8 mouse cellular contexts compared by ENCODE assay signal in genomic region chr4:133671184-133671880, GRCm38 (mm10). TPM values are rescaled to one million over a fixed set of nuclear protein-coding genes. Genes with fewer than 3 reads are reported as not detected.
A peak's percentile ranks its signal among the peaks of the same experiment; 100 is the strongest.
DNase-seq lines count a peak whose midpoint lies in the region; ATAC-seq and TF ChIP-seq lines count a peak whose summit lies in the region.

No protein-coding gene starts in this region.

- TF ChIP-seq CTCF in ES-Bruce4 (IDR thresholded peaks at IDR 0.05; ENCODE audit: low read depth, low read length): peak; percentile 75
- peak; percentile 84 for TF ChIP-seq CTCF in cerebellum, adult 2 months (IDR thresholded peaks at IDR 0.05; ENCODE audit: borderline replicate concordance, insufficient read depth, low read depth, low read length)
- peak; percentile 91 for TF ChIP-seq CTCF in lung, postnatal 0 days (IDR thresholded peaks at IDR 0.05)

- WGBS in cerebellum, adult 2 months: 1% methylated on average over 13 of the region's 13 CpGs
- WGBS in hindbrain, embryonic 10.5 days: 5% methylated on average over 13 of the region's 13 CpGs
- WGBS in lung, postnatal 0 days: 1% methylated on average over 13 of the region's 13 CpGs

- H3K4me2 ChIP-seq in lung, postnatal 0 days (replicated peaks; ENCODE audit: low read depth, low read length): peak overlapping the region; percentile 76

- no peak for TF ChIP-seq POLR2A in ES-Bruce4 (IDR thresholded peaks at IDR 0.05; ENCODE audit: insufficient read depth, low read length)
- TF ChIP-seq POLR2A in cerebellum, adult 2 months (IDR thresholded peaks at IDR 0.05; ENCODE audit: borderline replicate concordance, insufficient read depth, low read length): no peak

- H3K27me3 ChIP-seq in ES-Bruce4 (ENCODE audit: control insufficient read depth, insufficient read depth, low read length, poor library complexity, severe bottlenecking): no peaks in the 10 kb centered on the region
- H3K27me3 ChIP-seq in cerebellum, adult 2 months (ENCODE audit: control insufficient read depth, insufficient read depth, low read length): no peaks in the 10 kb centered on the region
- no peaks in the 10 kb centered on the region for H3K27me3 ChIP-seq in hindbrain, embryonic 10.5 days (ENCODE audit: insufficient read depth, poor library complexity, severe bottlenecking)
- H3K27me3 ChIP-seq in lung, postnatal 0 days (replicated peaks; ENCODE audit: insufficient read depth, low read length): no peaks in the 10 kb centered on the region

- H3K4me3 ChIP-seq in ES-Bruce4 (ENCODE audit: low read depth, low read length): peak overlapping the region; percentile 100
- peak overlapping the region; percentile 94 for H3K4me3 ChIP-seq in cerebellum, adult 2 months (replicated peaks; ENCODE audit: insufficient read depth, low read depth, low read length)
- H3K4me3 ChIP-seq in hindbrain, embryonic 10.5 days: peak overlapping the region; percentile 76
- peak overlapping the region; percentile 71 for H3K4me3 ChIP-seq in lung, postnatal 0 days (ENCODE audit: low read depth, low read length)

- H3K4me1 ChIP-seq in ES-Bruce4 (ENCODE audit: control insufficient read depth, insufficient read depth, low read length): peaks cover 6% of the 10 kb centered on the region
- peaks cover 8% of the 10 kb centered on the region; the same call in 1 of the 2 replicates for H3K4me1 ChIP-seq in cerebellum, adult 2 months (ENCODE audit: control insufficient read depth, insufficient read depth, low read length)
- peaks cover 68% of the 10 kb centered on the region for H3K4me1 ChIP-seq in hindbrain, embryonic 10.5 days (replicated peaks)
- peaks cover 17% of the 10 kb centered on the region for H3K4me1 ChIP-seq in lung, postnatal 0 days (ENCODE audit: insufficient read depth, low read depth, low read length)

- ATAC-seq in lung, postnatal 0 days: no peak

- no peak for TF ChIP-seq EP300 in ES-Bruce4 (IDR thresholded peaks at IDR 0.05; ENCODE audit: insufficient read depth, low read depth, low read length)
- TF ChIP-seq EP300 in lung, postnatal 0 days (IDR thresholded peaks at IDR 0.05): peak; percentile 6; the same call in 1 of the 2 replicates

- peak; percentile 84 to 87 for DNase-seq in cerebellum, adult 2 months
- DNase-seq in forelimb bud, embryonic 11.5 days (ENCODE audit: low read depth, low spot score): peak; percentile 80
- DNase-seq in hindbrain, embryonic 10.5 days (ENCODE audit: low spot score): peak; percentile 82
- DNase-seq in layer of hippocampus, postnatal 10 days (ENCODE audit: low spot score in 2 of 2): peak; percentile 83 to 91
- DNase-seq in lung, postnatal 0 days (ENCODE audit: low spot score): peak; percentile 93
- DNase-seq in ovary, postnatal 36 days (ENCODE audit: low spot score): peak; percentile 81
- DNase-seq in thymus, postnatal 14 days: peak; percentile 87

- H3K9me3 ChIP-seq in ES-Bruce4 (replicated peaks; ENCODE audit: control insufficient read depth, insufficient read depth, low read length, poor library complexity, severe bottlenecking): no peaks in the 10 kb centered on the region
- no peaks in the 10 kb centered on the region for H3K9me3 ChIP-seq in hindbrain, embryonic 10.5 days
- no peaks in the 10 kb centered on the region for H3K9me3 ChIP-seq in lung, postnatal 0 days (ENCODE audit: low read length)

- peak overlapping the region; percentile 98 for H3K27ac ChIP-seq in ES-Bruce4 (ENCODE audit: insufficient read depth, low read length)
- H3K27ac ChIP-seq in cerebellum, adult 2 months (ENCODE audit: insufficient read depth, low read length): no peak overlapping the region
- peak overlapping the region; percentile 97 for H3K27ac ChIP-seq in hindbrain, embryonic 10.5 days
- H3K27ac ChIP-seq in lung, postnatal 0 days (ENCODE audit: low read length): peak overlapping the region; percentile 99

- H3K36me3 ChIP-seq in ES-Bruce4 (ENCODE audit: control insufficient read depth, insufficient read depth, low read length, poor library complexity, severe bottlenecking): no peaks in the 10 kb centered on the region; the same call in 1 of the 2 replicates
- peaks cover 23% of the 10 kb centered on the region for H3K36me3 ChIP-seq in hindbrain, embryonic 10.5 days
- 0 out of 2 replicates have a peak, but pooled peaks cover 3% of the 10 kb centered on the region for H3K36me3 ChIP-seq in lung, postnatal 0 days (ENCODE audit: insufficient read depth, low read length)

- H3K9ac ChIP-seq in ES-Bruce4 (ENCODE audit: low read depth, poor library complexity, severe bottlenecking): peak overlapping the region; percentile 97
- H3K9ac ChIP-seq in lung, postnatal 0 days (replicated peaks; ENCODE audit: low read depth): peak overlapping the region; percentile 75

RNA-seq across cellular contexts. Expression of gene Pigv, which starts 1.1 kb away (rescaled TPM):
- polyA plus RNA-seq in ES-Bruce4 (2011; ENCODE audit: insufficient read depth, insufficient read length, low read depth, missing spikeins): 12.8 and 15.2 TPM in 2 replicates
- 10.8 and 11.1 TPM in 2 replicates for polyA plus RNA-seq in cerebellum, adult 2 months (2012; rRNA removed)
- polyA plus RNA-seq in hindbrain, embryonic 10.5 days (2016; fragmentation: Nextera tagmentation; extraction: Ambion mirVana): 14.5 and 16.8 TPM in 2 replicates
- 10 to 100 TPM in 1 of 2 experiments, 1 to 10 TPM in 1; 9.2 to 10.8 TPM for total RNA-seq in layer of hippocampus, postnatal 10 days (2021)
- polyA plus RNA-seq in lung, postnatal 0 days (2015; fragmentation: Nextera tagmentation; extraction: Ambion mirVana): 17.3 and 17.8 TPM in 2 replicates

RNA-seq across cellular contexts. Expression of gene Zdhhc18, which starts 21.4 kb away (rescaled TPM):
- polyA plus RNA-seq in ES-Bruce4 (2011; ENCODE audit: insufficient read depth, insufficient read length, low read depth, missing spikeins): 34.4 and 43.8 TPM in 2 replicates
- polyA plus RNA-seq in cerebellum, adult 2 months (2012; rRNA removed): 51.8 and 58.7 TPM in 2 replicates
- polyA plus RNA-seq in hindbrain, embryonic 10.5 days (2016; fragmentation: Nextera tagmentation; extraction: Ambion mirVana): 1.9 and 3.1 TPM in 2 replicates
- total RNA-seq in layer of hippocampus, postnatal 10 days (2021): 10 to 100 TPM; 34.3 to 38.8 TPM
- 5.8 and 9.4 TPM in 2 replicates for polyA plus RNA-seq in lung, postnatal 0 days (2015; fragmentation: Nextera tagmentation; extraction: Ambion mirVana)
